ENCODE assay signal across 8 mouse cellular contexts in genomic region chr11:83935986-83936665, GRCm38 (mm10). TPM values are rescaled to one million over a fixed set of nuclear protein-coding genes. Genes with fewer than 3 reads are reported as not detected.
DNase-seq lines count a peak whose midpoint lies in the region; ATAC-seq and TF ChIP-seq lines count a peak whose summit lies in the region.

No protein-coding gene starts in this region.

- H3K9me3 ChIP-seq in embryonic facial prominence, embryonic 15.5 days (replicated peaks) = no peaks in the 10 kb centered on the region

- intact Hi-C loops in heart, postnatal 14 days (cut with DNase I) = loop anchor here (1.0 to 5.0 kb wide), 3 partner anchors 119 to 151 kb away; no protein-coding TSS in a partner anchor

- H3K4me2 ChIP-seq in embryonic facial prominence, embryonic 15.5 days (replicated peaks) = no peak overlapping the region

- 0 out of 2 replicates have a peak, but pooled peaks cover 3% of the 10 kb centered on the region for H3K27me3 ChIP-seq in embryonic facial prominence, embryonic 15.5 days

- TF ChIP-seq POLR2A in bone marrow, adult 2 months (IDR thresholded peaks at IDR 0.05; ENCODE audit: borderline replicate concordance, control insufficient read depth, low read depth, low read length) = no peak

- H3K36me3 ChIP-seq in embryonic facial prominence, embryonic 15.5 days = no peaks in the 10 kb centered on the region

- H3K27ac ChIP-seq in bone marrow, adult 2 months (ENCODE audit: control insufficient read depth, insufficient read depth, low read depth, low read length, poor library complexity) = no peak overlapping the region
- H3K27ac ChIP-seq in embryonic facial prominence, embryonic 15.5 days (replicated peaks) = no peak overlapping the region
- no peak overlapping the region for H3K27ac ChIP-seq in layer of hippocampus, adult 2 months

- H3K9ac ChIP-seq in embryonic facial prominence, embryonic 15.5 days = no peak overlapping the region

- no peaks in the 10 kb centered on the region for H3K4me1 ChIP-seq in bone marrow, adult 2 months (ENCODE audit: control insufficient read depth, insufficient read depth, low read length)
- H3K4me1 ChIP-seq in embryonic facial prominence, embryonic 15.5 days = no peaks in the 10 kb centered on the region

- TF ChIP-seq CTCF in bone marrow, adult 2 months (IDR thresholded peaks at IDR 0.05; ENCODE audit: control insufficient read depth, insufficient read depth, low read length) = peak; percentile 90
- peak; percentile 93 for TF ChIP-seq CTCF in layer of hippocampus, adult 2 months (conservative IDR thresholded peaks at IDR 0.05)

- DNase-seq in CD8-positive naive resting alpha-beta T cell, adult 2 months (ENCODE audit: low read depth in 2 of 2, low spot score in 2 of 2) = peak; percentile 51 to 59
- DNase-seq in heart, postnatal 14 days = peak; percentile 79 to 86
- DNase-seq in layer of hippocampus, adult 2 months (ENCODE audit: low spot score in 2 of 2) = peak; percentile 41 to 78
- peak; percentile 85 for DNase-seq in lung, postnatal 10 days
- peak; percentile 71 to 76 for DNase-seq in right cerebral cortex, postnatal 10 days (ENCODE audit: low spot score in 2 of 2)
- peak; percentile 86 for DNase-seq in urinary bladder, postnatal 14 days (ENCODE audit: low spot score)

- 26% methylated on average over 7 of the region's 7 CpGs for WGBS in bone marrow, adult 2 months
- WGBS in embryonic facial prominence, embryonic 15.5 days = 11% methylated on average over 7 of the region's 7 CpGs

- no peak overlapping the region for H3K4me3 ChIP-seq in bone marrow, adult 2 months (replicated peaks; ENCODE audit: control insufficient read depth, low read depth, low read length)
- no peak overlapping the region for H3K4me3 ChIP-seq in embryonic facial prominence, embryonic 15.5 days (replicated peaks)
- H3K4me3 ChIP-seq in layer of hippocampus, adult 2 months = no peak overlapping the region

- ATAC-seq in embryonic facial prominence, embryonic 15.5 days (ENCODE audit: insufficient number of reproducible peaks, low FRiP score, low TSS enrichment, low read depth) = 0 out of 2 replicates have a peak, but pooled peaks have one; percentile 11

RNA-seq across cellular contexts. Expression of gene Ddx52, which starts 5.7 kb away (rescaled TPM):
- polyA plus RNA-seq in bone marrow, adult 2 months (2011; ENCODE audit: insufficient read depth, insufficient read length, low replicate concordance, missing spikeins) = 12.6 and 19.4 TPM in 2 replicates
- 27.9 and 28.8 TPM in 2 replicates for polyA plus RNA-seq in embryonic facial prominence, embryonic 15.5 days (2015; fragmentation: Nextera tagmentation; extraction: Ambion mirVana)
- total RNA-seq in heart, postnatal 14 days (2021) = 10 to 100 TPM; 10.1 TPM
- 10 to 100 TPM; 13.0 to 15.6 TPM for total RNA-seq in layer of hippocampus, adult 2 months (2021)

RNA-seq across cellular contexts. Expression of gene Synrg, which starts 28.1 kb away (rescaled TPM):
- polyA plus RNA-seq in bone marrow, adult 2 months (2011; ENCODE audit: insufficient read depth, insufficient read length, low replicate concordance, missing spikeins) = 7.8 and 14.2 TPM in 2 replicates
- 11.3 and 13.8 TPM in 2 replicates for polyA plus RNA-seq in embryonic facial prominence, embryonic 15.5 days (2015; fragmentation: Nextera tagmentation; extraction: Ambion mirVana)
- total RNA-seq in heart, postnatal 14 days (2021) = 10 to 100 TPM; 24.4 to 25.0 TPM
- total RNA-seq in layer of hippocampus, adult 2 months (2021) = 10 to 100 TPM; 68.2 to 72.1 TPM
